Mouse (Mus musculus): ENCODE data around the gene Wwox. TPM values are rescaled to one million over a fixed set of nuclear protein-coding genes. Genes with fewer than 3 reads are reported as not detected.

The Wwox gene
- polyA plus RNA-seq, 1 experiment from 2014 or later: 6.6 TPM

GRCm38 (mm10) chr8:114847666-114848065, 408.2 kb downstream of the Wwox start:
- no peak overlapping the region for H3K4me3 ChIP-seq (ENCODE audit: inconsistent target)
- H3K27ac ChIP-seq: no peak overlapping the region
- H3K79me2 ChIP-seq (ENCODE audit: inconsistent target): no peaks in the 10 kb centered on the region
- 45% methylated on average over 7 of the region's 7 CpGs for WGBS (ENCODE audit: missing documents)
- no peaks in the 10 kb centered on the region for H3K36me3 ChIP-seq (ENCODE audit: inconsistent target)

DNA sequence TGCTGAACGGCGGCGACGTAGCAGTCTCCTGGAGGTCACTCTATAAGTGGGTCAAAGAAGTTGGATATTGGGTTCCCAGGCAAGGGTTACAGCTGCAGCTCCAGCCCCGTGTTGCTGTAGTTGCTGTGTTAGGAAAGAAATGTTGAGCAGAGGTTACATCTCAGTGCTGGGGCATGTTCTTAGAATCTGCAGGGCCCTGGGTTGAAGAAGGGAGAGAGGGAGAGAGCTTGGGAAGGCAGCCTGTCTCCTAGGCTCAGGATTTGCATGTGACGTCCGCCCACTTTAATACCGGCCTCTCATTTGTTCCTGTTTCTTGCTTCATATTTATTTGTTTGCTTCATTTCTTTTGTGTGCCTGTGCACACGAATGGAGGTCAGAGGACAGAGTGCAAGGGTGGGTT, 410.0 kb downstream of the Wwox start:
- no peaks in the 10 kb centered on the region for H3K36me3 ChIP-seq (ENCODE audit: inconsistent target)
- 89% methylated on average over 9 of the region's 9 CpGs for WGBS (ENCODE audit: missing documents)
- H3K27ac ChIP-seq: no peak overlapping the region
- H3K79me2 ChIP-seq (ENCODE audit: inconsistent target): no peaks in the 10 kb centered on the region
- no peak overlapping the region for H3K4me3 ChIP-seq (ENCODE audit: inconsistent target)

GRCm38 (mm10) chr8:114850014-114850870, 410.8 kb downstream of the Wwox start:
- Histone ChIP-seq H3K36me3 (ENCODE audit: inconsistent target) (no peaks in the 10 kb centered on the region), H3K4me3 (ENCODE audit: inconsistent target) (no peak overlapping the region), H3K27ac (no peak overlapping the region), H3K79me2 (ENCODE audit: inconsistent target) (no peaks in the 10 kb centered on the region)
- 93% methylated on average over 10 of the region's 15 CpGs for WGBS (ENCODE audit: missing documents)

DNA sequence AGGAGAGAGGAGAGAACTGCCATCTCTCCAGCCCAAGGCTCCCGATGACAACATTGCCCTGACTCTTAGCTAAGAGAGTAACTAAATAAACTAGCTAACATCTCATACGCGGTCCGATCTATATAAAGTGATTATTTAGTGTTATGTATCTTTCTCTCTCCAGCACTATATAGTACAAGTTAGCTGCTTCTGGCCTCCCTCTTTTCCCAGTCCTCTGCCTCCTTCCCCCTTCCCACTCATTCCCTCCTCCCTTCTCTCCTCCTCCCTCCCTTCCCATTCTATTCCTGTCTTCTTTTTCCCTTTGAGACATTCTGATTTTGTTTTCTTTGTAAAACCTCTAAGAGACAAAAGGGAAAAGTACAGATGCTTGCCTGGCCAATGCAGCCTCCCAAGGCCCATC, 414.3 kb downstream of the Wwox start:
- 96% methylated on average over 4 of the region's 4 CpGs for WGBS (ENCODE audit: missing documents)
- no peaks in the 10 kb centered on the region for H3K36me3 ChIP-seq (ENCODE audit: inconsistent target)

DNA sequence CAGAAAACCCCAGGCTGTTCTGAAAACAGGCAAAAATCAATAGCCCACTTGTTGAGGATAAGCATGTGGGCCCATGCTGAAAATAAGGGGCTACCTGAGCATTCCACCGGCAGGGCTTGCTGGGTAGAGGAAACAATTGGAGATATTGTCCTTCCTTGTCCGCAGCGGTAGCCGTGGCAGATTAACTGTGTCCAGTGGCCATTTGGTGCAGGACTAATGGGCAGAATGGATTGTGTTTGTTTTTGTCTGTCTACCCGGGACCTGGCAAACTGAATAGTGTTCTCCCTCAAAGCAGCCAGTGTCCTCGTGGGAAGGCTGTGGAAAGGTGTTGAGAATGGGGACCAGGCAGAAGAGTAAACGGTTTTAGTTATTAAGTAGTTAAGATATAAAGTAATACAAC, 416.4 kb downstream of the Wwox start:
- no peak overlapping the region for H3K27ac ChIP-seq
- no peaks in the 10 kb centered on the region for H3K79me2 ChIP-seq (ENCODE audit: inconsistent target)
- H3K4me3 ChIP-seq (ENCODE audit: inconsistent target): no peak overlapping the region
- 96% methylated on average over 6 of the region's 7 CpGs for WGBS (ENCODE audit: missing documents)
- H3K36me3 ChIP-seq (ENCODE audit: inconsistent target): no peaks in the 10 kb centered on the region

More for the DNA sequence above, 414.3 kb downstream of the Wwox start:
- Histone ChIP-seq H3K27ac (no peak overlapping the region), H3K4me3 (ENCODE audit: inconsistent target) (no peak overlapping the region), H3K79me2 (ENCODE audit: inconsistent target) (no peaks in the 10 kb centered on the region)

DNA sequence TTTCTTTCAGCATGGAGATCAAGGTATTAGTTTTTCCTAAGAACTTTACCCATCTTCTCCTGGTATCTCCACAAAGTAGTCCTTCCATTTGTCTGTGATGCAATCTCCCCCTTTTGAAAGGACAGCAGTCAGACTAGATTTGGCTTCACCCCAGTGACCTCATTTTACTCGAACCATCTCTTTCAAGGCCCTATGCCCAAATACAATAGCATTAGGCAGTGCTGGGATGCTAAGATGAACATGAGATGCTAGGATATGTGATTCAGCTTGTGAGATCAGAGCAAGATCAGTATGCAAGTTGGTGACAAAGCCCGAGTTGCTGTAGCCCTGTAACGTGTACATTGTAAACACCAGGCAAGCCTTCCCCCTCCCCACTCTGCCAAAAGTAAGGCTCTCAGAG, 426.5 kb downstream of the Wwox start:
- Histone ChIP-seq H3K27ac (no peak overlapping the region), H3K4me3 (ENCODE audit: inconsistent target) (no peak overlapping the region), H3K79me2 (ENCODE audit: inconsistent target) (no peaks in the 10 kb centered on the region), H3K36me3 (ENCODE audit: inconsistent target) (no peaks in the 10 kb centered on the region)
- 85% methylated on average over 3 of the region's 3 CpGs for WGBS (ENCODE audit: missing documents)

DNA sequence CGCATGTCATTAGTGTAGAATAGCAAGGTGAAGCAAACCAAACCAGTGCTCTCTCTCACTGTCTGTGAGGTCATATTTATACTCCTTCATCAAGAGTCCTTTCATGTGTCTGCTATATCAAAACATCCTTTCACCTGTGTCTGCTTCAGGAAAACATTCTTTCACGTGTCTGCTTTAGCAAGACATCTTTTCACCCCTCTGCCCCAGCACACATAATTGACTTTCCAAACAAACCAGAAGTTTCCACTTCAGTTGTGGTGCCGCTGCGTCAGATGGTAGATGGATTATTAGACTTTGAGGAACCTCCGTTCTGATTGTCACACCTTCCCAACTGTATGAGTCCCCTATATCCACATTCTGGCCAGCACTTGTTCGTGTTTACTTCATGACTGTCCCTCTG, 429.9 kb downstream of the Wwox start:
- no peak overlapping the region for H3K4me3 ChIP-seq (ENCODE audit: inconsistent target)
- H3K79me2 ChIP-seq (ENCODE audit: inconsistent target): no peaks in the 10 kb centered on the region
- no peaks in the 10 kb centered on the region for H3K36me3 ChIP-seq (ENCODE audit: inconsistent target)
- 94% methylated on average over 6 of the region's 6 CpGs for WGBS (ENCODE audit: missing documents)
- no peak overlapping the region for H3K27ac ChIP-seq

- Histone ChIP-seq H3K79me2 (ENCODE audit: inconsistent target) (no peaks in the 10 kb centered on the region), H3K36me3 (ENCODE audit: inconsistent target) (no peaks in the 10 kb centered on the region), H3K4me3 (ENCODE audit: inconsistent target) (no peak overlapping the region), H3K27ac (no peak overlapping the region)
- 96% methylated on average over 7 of the region's 8 CpGs for whole genome bisulfite sequencing (ENCODE audit: missing documents)
Measured at GRCm38 (mm10) chr8:114870410-114870809, 431.0 kb downstream of the Wwox start.

DNA sequence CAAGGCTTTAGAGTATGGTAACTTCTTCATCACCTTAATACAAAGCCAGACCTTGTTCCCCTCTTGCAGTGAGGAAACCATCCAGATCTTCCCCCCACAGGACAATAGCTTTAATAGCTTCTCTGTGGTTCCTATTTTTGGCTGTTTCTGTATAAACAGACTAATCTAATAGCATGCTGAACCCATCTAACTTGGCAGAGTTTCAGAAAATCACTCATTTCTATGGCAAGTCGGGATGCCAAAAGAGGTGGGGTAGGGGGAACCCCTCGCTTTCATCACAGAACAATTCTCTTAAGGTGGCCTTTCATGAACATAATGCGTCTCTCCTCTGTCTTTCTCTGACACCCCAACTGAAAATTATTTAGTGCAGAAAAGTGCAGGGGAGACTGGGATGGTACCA, 433.0 kb downstream of the Wwox start:
- Histone ChIP-seq H3K27ac (no peak overlapping the region), H3K79me2 (ENCODE audit: inconsistent target) (no peaks in the 10 kb centered on the region), H3K4me3 (ENCODE audit: inconsistent target) (no peak overlapping the region), H3K36me3 (ENCODE audit: inconsistent target) (no peaks in the 10 kb centered on the region)
- WGBS (ENCODE audit: missing documents): 64% methylated on average over 3 of the region's 3 CpGs

DNA sequence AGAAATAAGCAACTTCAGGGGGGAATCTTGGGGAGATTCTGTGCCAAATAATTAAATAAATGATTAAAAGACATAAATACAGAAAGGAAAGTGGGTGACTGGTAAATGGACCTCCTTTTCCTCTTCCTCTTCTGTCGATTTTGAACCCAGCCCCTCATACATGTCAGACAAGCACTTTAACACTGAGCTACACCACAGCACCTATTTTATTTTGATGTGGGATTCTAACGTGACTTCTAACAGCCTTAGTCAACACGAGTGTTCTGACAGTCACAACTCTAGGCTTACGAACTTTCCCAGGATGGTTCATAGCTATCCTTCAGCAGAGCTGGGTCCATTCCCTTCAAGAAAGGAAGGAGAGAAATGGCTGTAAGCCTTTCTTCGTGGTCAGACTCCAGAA, 435.7 kb downstream of the Wwox start:
- Histone ChIP-seq H3K36me3 (ENCODE audit: inconsistent target) (no peaks in the 10 kb centered on the region), H3K4me3 (ENCODE audit: inconsistent target) (no peak overlapping the region), H3K27ac (no peak overlapping the region), H3K79me2 (ENCODE audit: inconsistent target) (no peaks in the 10 kb centered on the region)
- WGBS (ENCODE audit: missing documents): 72% methylated on average over 5 of the region's 5 CpGs

DNA sequence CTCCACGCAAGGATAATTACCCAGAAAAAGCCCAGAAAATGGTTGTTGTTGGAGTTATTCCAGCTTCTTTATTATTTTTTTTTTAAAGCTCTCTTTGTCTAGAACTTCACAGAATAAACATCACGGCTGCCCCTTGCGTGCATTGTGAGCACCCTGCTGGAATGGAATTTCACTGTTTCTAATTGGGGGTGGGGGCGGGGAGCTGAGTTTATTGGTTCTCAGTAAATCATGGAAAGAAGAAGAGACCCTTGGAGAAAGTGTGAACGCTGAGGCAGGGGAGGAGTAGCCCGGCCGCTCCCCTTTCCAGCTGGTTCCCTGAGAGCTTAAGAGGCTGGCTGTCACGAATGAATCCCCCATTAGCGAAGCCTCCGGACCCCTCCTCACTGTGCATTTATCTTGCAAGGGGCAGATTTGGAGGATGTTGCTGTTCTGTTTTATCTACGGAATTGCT, 436.7 kb downstream of the Wwox start:
- Histone ChIP-seq H3K4me3 (ENCODE audit: inconsistent target) (no peak overlapping the region), H3K36me3 (ENCODE audit: inconsistent target) (no peaks in the 10 kb centered on the region), H3K27ac (no peak overlapping the region), H3K79me2 (ENCODE audit: inconsistent target) (no peaks in the 10 kb centered on the region)
- 91% methylated on average over 10 of the region's 11 CpGs for WGBS (ENCODE audit: missing documents)

GRCm38 (mm10) chr8:114876696-114877206, 437.3 kb downstream of the Wwox start:
- WGBS (ENCODE audit: missing documents): 47% methylated on average over 9 of the region's 9 CpGs
- Histone ChIP-seq H3K4me3 (ENCODE audit: inconsistent target) (no peak overlapping the region), H3K79me2 (ENCODE audit: inconsistent target) (no peaks in the 10 kb centered on the region), H3K27ac (no peak overlapping the region), H3K36me3 (ENCODE audit: inconsistent target) (no peaks in the 10 kb centered on the region)

DNA sequence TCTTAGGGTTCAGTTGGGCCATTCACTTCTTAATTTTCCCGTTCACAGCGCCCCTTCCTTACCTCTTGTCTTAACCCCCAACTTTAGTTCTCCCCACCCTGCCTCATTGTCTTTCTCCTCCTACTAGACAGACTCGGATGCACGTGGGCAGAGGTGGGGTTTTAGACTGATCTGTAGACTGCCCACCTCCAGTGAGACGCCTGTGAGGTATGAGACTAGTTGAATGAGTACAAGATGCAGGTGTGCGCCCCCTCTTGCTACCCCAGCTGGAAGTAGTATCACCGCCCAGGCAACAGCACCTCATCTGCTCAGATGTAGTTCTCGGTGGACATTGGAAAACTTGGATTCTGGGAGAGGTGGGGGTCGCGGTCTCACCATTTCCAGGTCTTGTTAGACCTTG, 437.8 kb downstream of the Wwox start:
- WGBS (ENCODE audit: missing documents): 92% methylated on average over 10 of the region's 10 CpGs
- H3K36me3 ChIP-seq (ENCODE audit: inconsistent target): no peaks in the 10 kb centered on the region
- H3K4me3 ChIP-seq (ENCODE audit: inconsistent target): no peak overlapping the region
- H3K27ac ChIP-seq: no peak overlapping the region
- H3K79me2 ChIP-seq (ENCODE audit: inconsistent target): no peaks in the 10 kb centered on the region

DNA sequence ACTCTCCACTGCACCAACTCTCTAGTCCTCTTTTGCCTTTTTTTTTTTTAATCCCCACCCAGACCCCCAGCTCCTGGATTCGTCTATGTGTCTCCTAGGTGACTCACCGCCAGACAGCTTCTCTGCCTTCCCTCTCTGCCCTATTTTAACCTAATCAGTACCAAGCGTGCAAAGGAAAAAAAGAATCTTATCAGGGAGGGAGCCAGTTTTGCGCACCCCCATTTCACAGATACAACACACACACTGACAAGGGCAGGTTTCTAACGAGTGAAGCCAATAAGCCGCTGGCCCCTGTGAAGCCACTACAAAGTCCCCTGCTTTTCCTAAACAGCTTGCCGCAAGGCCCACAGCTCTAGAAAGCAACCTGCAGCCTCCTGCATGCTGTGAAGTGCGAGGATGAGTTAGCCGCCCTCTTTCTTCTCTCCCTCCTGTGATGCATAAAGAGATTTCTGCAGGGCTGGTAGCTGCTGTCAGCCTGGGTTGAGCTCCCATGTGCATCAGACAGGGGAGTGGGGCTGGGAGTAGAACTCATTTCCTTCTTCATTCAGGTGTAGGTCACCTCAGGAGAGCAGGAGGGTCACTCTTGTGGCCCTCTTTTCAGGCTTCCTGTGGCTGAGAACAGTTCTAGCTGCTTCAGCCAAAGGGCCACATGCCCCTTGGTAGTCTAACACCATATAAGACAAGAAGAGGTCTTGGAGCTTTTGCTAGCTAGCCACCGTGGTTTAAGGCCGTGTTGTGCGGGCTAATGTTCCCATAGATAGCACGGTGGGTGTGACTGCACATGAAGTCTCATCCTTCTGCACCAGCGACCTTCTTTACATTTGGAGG, 439.2 kb downstream of the Wwox start:
- H3K27ac ChIP-seq: no peak overlapping the region
- WGBS (ENCODE audit: missing documents): 67% methylated on average over 14 of the region's 14 CpGs
- no peaks in the 10 kb centered on the region for H3K79me2 ChIP-seq (ENCODE audit: inconsistent target)
- H3K36me3 ChIP-seq (ENCODE audit: inconsistent target): no peaks in the 10 kb centered on the region
- no peak overlapping the region for H3K4me3 ChIP-seq (ENCODE audit: inconsistent target)

DNA sequence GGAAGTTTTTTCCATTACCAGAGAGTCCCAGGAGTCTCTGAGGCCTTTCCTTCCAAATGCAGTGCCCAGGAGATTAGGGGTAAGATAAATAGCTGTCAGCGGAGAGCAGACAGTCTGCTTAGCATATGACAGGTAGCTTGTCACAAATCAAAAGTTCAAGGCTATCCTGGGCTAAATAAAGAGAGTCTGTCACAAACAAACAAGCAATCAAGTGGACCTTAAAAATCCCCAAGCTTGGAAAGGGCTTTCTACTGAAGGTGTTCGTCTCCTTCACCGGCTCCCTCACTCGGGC, 439.8 kb downstream of the Wwox start:
- WGBS (ENCODE audit: missing documents): 61% methylated on average over 4 of the region's 4 CpGs
- Histone ChIP-seq H3K36me3 (ENCODE audit: inconsistent target) (no peaks in the 10 kb centered on the region), H3K4me3 (ENCODE audit: inconsistent target) (no peak overlapping the region), H3K27ac (no peak overlapping the region), H3K79me2 (ENCODE audit: inconsistent target) (no peaks in the 10 kb centered on the region)
